Mouse (Mus musculus) CH12.LX (cell line): ENCODE data around the gene Flot2.

Experiments
- CHD1 ChIP-seq: IDR thresholded peaks from 2 replicates; pipeline ENCODE4 v1.6.1; 2012; ENCODE audit warnings: low read depth, low read length, improper control_type of control experiment, inconsistent platforms
- CHD2 ChIP-seq: IDR thresholded peaks from 2 replicates; pipeline ENCODE4 v1.6.1; 2011; ENCODE audit warnings: low read length, improper control_type of control experiment
- CTCF ChIP-seq, 2 experiments: IDR thresholded peaks in 1 of 2; conservative IDR thresholded peaks in 1 of 2; 2 replicates each; pipeline ENCODE4 v1.5.1; 2011 to 2012; ENCODE audit warnings: low read depth in 2 of 2, low read length in 2 of 2, improper control_type of control experiment in 1 of 2, inconsistent platforms in 1 of 2, mild to moderate bottlenecking in 1 of 2, moderate library complexity in 1 of 2
- ELF1 ChIP-seq: IDR thresholded peaks from 2 replicates; pipeline ENCODE4 v1.6.1; 2014; ENCODE audit warnings: low read depth, mild to moderate bottlenecking, inconsistent platforms, low read length, improper control_type of control experiment
- EP300 ChIP-seq: IDR thresholded peaks from 2 replicates; pipeline ENCODE4 v1.6.1; 2011; ENCODE audit warnings: low read length, improper control_type of control experiment
- ETS1 ChIP-seq: conservative IDR thresholded peaks from 2 replicates; pipeline ENCODE4 v1.6.1; 2012; ENCODE audit warnings: low read depth, mild to moderate bottlenecking, inconsistent platforms, low read length, improper control_type of control experiment, moderate library complexity
- GABPA ChIP-seq: IDR thresholded peaks from 2 replicates; pipeline ENCODE4 v1.6.1; 2012; ENCODE audit warnings: low read depth, low read length, improper control_type of control experiment, inconsistent platforms; ENCODE audit not compliant: insufficient replicate concordance
- KAT2A ChIP-seq: IDR thresholded peaks from 2 replicates; pipeline ENCODE4 v1.6.1; 2012; ENCODE audit warnings: low read length, improper control_type of control experiment, inconsistent platforms; ENCODE audit not compliant: insufficient replicate concordance
- MAFK ChIP-seq: IDR thresholded peaks from 2 replicates; pipeline ENCODE4 v1.6.1; 2011; ENCODE audit warnings: low read length, improper control_type of control experiment; ENCODE audit not compliant: insufficient replicate concordance
- MAX ChIP-seq: IDR thresholded peaks from 2 replicates; pipeline ENCODE4 v1.6.1; 2011; ENCODE audit warnings: low read length, improper control_type of control experiment
- POLR2A ChIP-seq: IDR thresholded peaks from 2 replicates; pipeline ENCODE4 v1.6.1; 2011; ENCODE audit warnings: low read depth, mild to moderate bottlenecking, improper control_type of control experiment, low read length
- RCOR1 ChIP-seq: conservative IDR thresholded peaks from 2 replicates; pipeline ENCODE4 v1.6.1; 2012; ENCODE audit warnings: low read depth, mild to moderate bottlenecking, inconsistent platforms, low read length, improper control_type of control experiment
- TBP ChIP-seq: conservative IDR thresholded peaks from 2 replicates; pipeline ENCODE4 v1.6.1; 2011; ENCODE audit warnings: low read depth, low read length, improper control_type of control experiment
- ZNF384 ChIP-seq: IDR thresholded peaks from 2 replicates; pipeline ENCODE4 v1.6.1; 2012; ENCODE audit warnings: low read depth, low read length, improper control_type of control experiment, inconsistent platforms

GRCm38 (mm10) chr11:78097077-78097476, 59.3 kb downstream of the Flot2 start:
- TF ChIP-seq POLR2A, result no peak
- no peak for TF ChIP-seq CTCF (conservative IDR thresholded peaks at IDR 0.05 in 1 of 2, IDR thresholded peaks at IDR 0.05 in 1 of 2; ENCODE audit: low read depth in 2 of 2, low read length in 2 of 2)
- no peak for TF ChIP-seq KAT2A
- TF ChIP-seq GABPA, result no peak
- TF ChIP-seq MAFK, result no peak
- no peak for TF ChIP-seq RCOR1
- no peak for TF ChIP-seq MAX
- TF ChIP-seq EP300, result no peak
- no peak for TF ChIP-seq ELF1
- TF ChIP-seq ETS1, result no peak
- TF ChIP-seq CHD1, result no peak
- no peak for TF ChIP-seq ZNF384
- no peak for TF ChIP-seq CHD2
- TF ChIP-seq TBP, result no peak
